Mouse (Mus musculus) CH12F3 (cell line): ENCODE measurements around the gene Vmn1r4.

Source experiments
- in situ Hi-C: fragments of 300-500 bp; cut with MboI; formaldehyde crosslinking; loops from 2 replicates; pipeline ENCODE4 v1.14.3; 2020; ENCODE audit warnings: low sequenced_read_pairs

The Vmn1r4 gene

GRCm38 (mm10) chr6:56923726-56924707 lies at the start of gene Vmn1r4, which contains the start of gene Nt5c3:
Vmn1r4 (plus strand) TSS chr6:56924015.
Nt5c3 (minus strand) TSS chr6:56923932.
- in situ Hi-C loops, result loop anchor here (10.0 kb wide), 1 partner anchor 119 kb away; no protein-coding TSS in a partner anchor

- in situ Hi-C loops, result no loop called here
Observed at GRCm38 (mm10) chr6:56876870-56877269, 46.9 kb upstream of the Vmn1r4 start.

GRCm38 (mm10) chr6:56877985-56878384 lies 45.8 kb upstream of the Vmn1r4 start:
- in situ Hi-C loops, result no loop called here

- in situ Hi-C loops, result no loop called here
Observed at GRCm38 (mm10) chr6:56879352-56879955, 44.4 kb upstream of the Vmn1r4 start.

GRCm38 (mm10) chr6:56888561-56888960 lies 35.3 kb upstream of the Vmn1r4 start:
- in situ Hi-C loops, result no loop called here

GRCm38 (mm10) chr6:56890762-56891161 lies 33.1 kb upstream of the Vmn1r4 start:
- in situ Hi-C loops, result no loop called here

GRCm38 (mm10) chr6:56899601-56900000 lies 24.2 kb upstream of the Vmn1r4 start:
- in situ Hi-C loops, result no loop called here

- in situ Hi-C loops, result no loop called here
Observed at GRCm38 (mm10) chr6:56901336-56901735, 22.5 kb upstream of the Vmn1r4 start.

- in situ Hi-C loops, result no loop called here
Observed at GRCm38 (mm10) chr6:56901824-56902386, 21.9 kb upstream of the Vmn1r4 start.

- in situ Hi-C loops, result no loop called here
Observed at GRCm38 (mm10) chr6:56902606-56903520, 21.0 kb upstream of the Vmn1r4 start.

GRCm38 (mm10) chr6:56903831-56904230 lies 20.0 kb upstream of the Vmn1r4 start:
- in situ Hi-C loops, result no loop called here

GRCm38 (mm10) chr6:56904330-56904729 lies 19.5 kb upstream of the Vmn1r4 start:
- in situ Hi-C loops, result no loop called here

GRCm38 (mm10) chr6:56904982-56905381 lies 18.8 kb upstream of the Vmn1r4 start:
- in situ Hi-C loops, result no loop called here

GRCm38 (mm10) chr6:56905486-56905885 lies 18.3 kb upstream of the Vmn1r4 start:
- in situ Hi-C loops, result no loop called here

GRCm38 (mm10) chr6:56906121-56906846 lies 17.5 kb upstream of the Vmn1r4 start:
- in situ Hi-C loops, result no loop called here

GRCm38 (mm10) chr6:56907973-56908372 lies 15.8 kb upstream of the Vmn1r4 start:
- in situ Hi-C loops, result no loop called here

- in situ Hi-C loops, result no loop called here
Observed at GRCm38 (mm10) chr6:56908397-56908796, 15.4 kb upstream of the Vmn1r4 start.

GRCm38 (mm10) chr6:56908912-56909311 lies 14.9 kb upstream of the Vmn1r4 start:
- in situ Hi-C loops, result no loop called here

GRCm38 (mm10) chr6:56910910-56911309 lies 12.9 kb upstream of the Vmn1r4 start:
- in situ Hi-C loops, result no loop called here
